Mouse (Mus musculus) limb, embryonic 11.5 days (tissue): ENCODE measurements around the gene Reg1. TPM values are rescaled to one million over a fixed set of nuclear protein-coding genes. Genes with fewer than 3 reads are reported as not detected.

Experiments
- ATAC-seq: fragments of 200-750 bp; cut with Nextera tagmentation; 2 replicates; pipeline ENCODE4 v1.8.0; 2017; ENCODE audit warnings: low read depth; ENCODE audit not compliant: insufficient number of reproducible peaks, low FRiP score, low TSS enrichment
- DNase-seq: peaks from one replicate; pipeline ENCODE4 v3.0.0-alpha.2; 2015; ENCODE audit warnings: low spot score
- H3K27ac ChIP-seq: fragments of 300-500 bp; sonication (generic); replicated peaks from 2 replicates; pipeline ENCODE4 v1.5.1; 2014; ENCODE audit warnings: low read depth, mild to moderate bottlenecking, low read length
- H3K27me3 ChIP-seq: fragments of 300-500 bp; sonication (generic); 2 replicates; pipeline ENCODE4 v1.6.1; 2014; ENCODE audit warnings: mild to moderate bottlenecking, low read length, mixed read lengths; ENCODE audit not compliant: control insufficient read depth, insufficient read depth
- H3K36me3 ChIP-seq: fragments of 300-500 bp; sonication (generic); 2 replicates; pipeline ENCODE4 v1.6.1; 2014; ENCODE audit warnings: mild to moderate bottlenecking, low read length, moderate library complexity, mixed read lengths; ENCODE audit not compliant: control insufficient read depth, insufficient read depth
- H3K4me1 ChIP-seq: fragments of 300-500 bp; sonication (generic); 2 replicates; pipeline ENCODE4 v1.6.1; 2014; ENCODE audit warnings: low read length, mixed read lengths; ENCODE audit not compliant: control insufficient read depth, insufficient read depth
- H3K4me2 ChIP-seq: fragments of 300-500 bp; sonication (generic); 2 replicates; pipeline ENCODE4 v1.6.1; 2014; ENCODE audit warnings: low read depth, mild to moderate bottlenecking, moderate library complexity; ENCODE audit not compliant: severe bottlenecking
- H3K4me3 ChIP-seq: fragments of 300-500 bp; sonication (generic); 2 replicates; pipeline ENCODE4 v1.5.1; 2014; ENCODE audit warnings: low read depth, low read length
- H3K9ac ChIP-seq: fragments of 300-500 bp; sonication (generic); 2 replicates; pipeline ENCODE4 v1.6.1; 2014; ENCODE audit warnings: mild to moderate bottlenecking, low read length
- H3K9me3 ChIP-seq: fragments of 300-500 bp; sonication (generic); 2 replicates; pipeline ENCODE4 v1.6.1; 2016; ENCODE audit warnings: low read length; ENCODE audit not compliant: control insufficient read depth
- WGBS: fragments of 180-500 bp; shearing (Covaris S2); extraction: QIAGEN DNeasy Blood & Tissue Kit; methylation state at CpG from one replicate; pipeline ENCODE4 v1.1.7; 2014; 5-methylcytosine and 5-hydroxymethylcytosine counted together
- polyA plus RNA-seq: library from polyadenylated mRNA; unstranded; fragments of >200 nt; fragmentation: Nextera tagmentation; extraction: Ambion mirVana; gene quantifications from 2 replicates; pipeline ENCODE4 v1.2.1, GENCODE M21; 2014

Reg1 gene
- polyA plus RNA-seq, 1 experiment from 2014 or later, result not detected

- Histone ChIP-seq H3K9me3 (no peaks in the 10 kb centered on the region), H3K4me3 (no peak overlapping the region), H3K27ac (no peak overlapping the region), H3K4me2 (no peak overlapping the region), H3K27me3 (no peaks in the 10 kb centered on the region), H3K36me3 (no peaks in the 10 kb centered on the region), H3K9ac (no peak overlapping the region), H3K4me1 (no peaks in the 10 kb centered on the region)
- ATAC-seq, result no peak
- no peak for DNase-seq
- WGBS, result 59% methylated on average over 3 of the region's 3 CpGs
These were observed 37.8 kb downstream of the Reg1 start for GRCm38 (mm10) chr6:78460191-78460825.

- no peak overlapping the region for H3K4me3 ChIP-seq
- no peak overlapping the region for H3K4me2 ChIP-seq
- H3K27ac ChIP-seq, result no peak overlapping the region
- H3K27me3 ChIP-seq, result no peaks in the 10 kb centered on the region
- DNase-seq (no peak), ATAC-seq (no peak)
- H3K4me1 ChIP-seq, result no peaks in the 10 kb centered on the region
- no peaks in the 10 kb centered on the region for H3K36me3 ChIP-seq
- WGBS, result 92% methylated on average over 2 of the region's 2 CpGs
- H3K9ac ChIP-seq, result no peak overlapping the region
- H3K9me3 ChIP-seq, result no peaks in the 10 kb centered on the region
These were observed 39.8 kb downstream of the Reg1 start for GRCm38 (mm10) chr6:78462360-78462759.

DNA sequence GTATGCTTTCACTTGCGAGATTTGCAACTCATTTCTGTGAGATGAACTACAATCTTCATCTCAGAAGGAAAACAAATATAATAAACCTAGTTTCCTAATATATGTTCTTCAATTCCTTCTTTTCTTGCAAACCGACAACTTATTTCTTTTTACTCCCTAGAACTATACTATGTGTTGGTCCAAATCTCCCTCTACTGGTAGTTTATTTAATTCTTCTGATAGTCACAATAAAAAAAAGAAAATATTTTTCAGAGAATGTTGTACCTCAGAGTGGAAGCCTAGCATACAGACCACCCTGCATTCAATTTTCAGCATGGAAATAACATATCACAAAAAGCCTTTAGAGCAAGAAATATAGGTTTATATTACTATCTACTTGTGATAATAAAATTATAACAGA is 40.8 kb downstream of the Reg1 start:
- no peaks in the 10 kb centered on the region for H3K27me3 ChIP-seq
- no peak overlapping the region for H3K27ac ChIP-seq
- ATAC-seq, result no peak
- no peak overlapping the region for H3K4me3 ChIP-seq
- no peaks in the 10 kb centered on the region for H3K4me1 ChIP-seq
- 78% methylated on average over 2 of the region's 2 CpGs for WGBS
- no peak overlapping the region for H3K4me2 ChIP-seq
- H3K36me3 ChIP-seq, result no peaks in the 10 kb centered on the region
- H3K9ac ChIP-seq, result no peak overlapping the region
- no peaks in the 10 kb centered on the region for H3K9me3 ChIP-seq
- no peak for DNase-seq

- Histone ChIP-seq H3K4me3 (no peak within 1 kb of the TSS), H3K36me3 (no peaks in the 10 kb centered on the region), H3K9me3 (no peaks in the 10 kb centered on the region), H3K9ac (no peak within 1 kb of the TSS), H3K4me2 (no peak within 1 kb of the TSS), H3K27me3 (no peaks in the 10 kb centered on the region), H3K27ac (no peak within 1 kb of the TSS), H3K4me1 (no peaks in the 10 kb centered on the region)
- WGBS, result 89% methylated on average over 2 of the region's 2 CpGs
- DNase-seq (no peak), ATAC-seq (no peak)
These were observed 46.3 kb downstream of the Reg1 start, which contains the start of gene Reg3g for GRCm38 (mm10) chr6:78468772-78469171. Gene Reg3g, minus strand, starts transcription at chr6:78468872.

DNA sequence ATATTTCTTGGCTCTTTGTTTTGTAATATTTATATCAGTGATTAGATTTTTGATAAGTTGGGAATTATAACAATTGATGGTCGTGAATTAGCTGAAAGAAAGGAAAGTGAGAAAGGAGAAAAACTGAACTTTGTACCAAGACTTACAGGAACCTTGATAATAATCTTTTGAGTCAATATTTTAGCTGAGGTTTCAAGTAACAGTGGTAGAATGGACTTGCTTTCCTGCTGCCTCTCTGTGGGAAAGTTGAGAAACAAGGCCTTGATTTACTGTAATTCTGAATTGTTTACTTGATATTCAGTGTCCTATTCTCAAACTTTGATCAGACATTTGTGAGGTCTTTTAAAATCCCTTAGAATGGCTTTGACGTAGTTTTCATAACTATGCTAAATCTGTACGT is 46.8 kb downstream of the Reg1 start:
- Histone ChIP-seq H3K9me3 (no peaks in the 10 kb centered on the region), H3K4me3 (no peak overlapping the region), H3K36me3 (no peaks in the 10 kb centered on the region), H3K9ac (no peak overlapping the region), H3K27me3 (no peaks in the 10 kb centered on the region), H3K27ac (no peak overlapping the region), H3K4me1 (no peaks in the 10 kb centered on the region), H3K4me2 (no peak overlapping the region)
- ATAC-seq, result no peak
- DNase-seq, result no peak
- 84% methylated on average over 3 of the region's 3 CpGs for whole genome bisulfite sequencing

Other genes with a start within 250 kb of the Reg1 start
- not detected in 2 replicates for gene Reg3b, start 52.1 kb upstream of the Reg1 start, polyA plus RNA-seq
- not detected in 2 replicates for gene Reg3d, start 43.8 kb upstream of the Reg1 start, polyA plus RNA-seq
- gene Reg3a, start 42.0 kb upstream of the Reg1 start, polyA plus RNA-seq, result not detected in 2 replicates
- not detected in 2 replicates for gene Reg2, start 27.1 kb upstream of the Reg1 start, polyA plus RNA-seq
- gene Reg3g, start 46.2 kb downstream of the Reg1 start, polyA plus RNA-seq, result not detected in 2 replicates